Mouse (Mus musculus) spleen, postnatal 4 days (tissue): Measurements from ENCODE around the gene Pde4d.

Experiments used
- DNase-seq, 2 experiments: peaks; one replicate each; pipeline ENCODE4 v3.0.0; 2022; ENCODE audit warnings: low spot score in 2 of 2

Gene Pde4d

DNA sequence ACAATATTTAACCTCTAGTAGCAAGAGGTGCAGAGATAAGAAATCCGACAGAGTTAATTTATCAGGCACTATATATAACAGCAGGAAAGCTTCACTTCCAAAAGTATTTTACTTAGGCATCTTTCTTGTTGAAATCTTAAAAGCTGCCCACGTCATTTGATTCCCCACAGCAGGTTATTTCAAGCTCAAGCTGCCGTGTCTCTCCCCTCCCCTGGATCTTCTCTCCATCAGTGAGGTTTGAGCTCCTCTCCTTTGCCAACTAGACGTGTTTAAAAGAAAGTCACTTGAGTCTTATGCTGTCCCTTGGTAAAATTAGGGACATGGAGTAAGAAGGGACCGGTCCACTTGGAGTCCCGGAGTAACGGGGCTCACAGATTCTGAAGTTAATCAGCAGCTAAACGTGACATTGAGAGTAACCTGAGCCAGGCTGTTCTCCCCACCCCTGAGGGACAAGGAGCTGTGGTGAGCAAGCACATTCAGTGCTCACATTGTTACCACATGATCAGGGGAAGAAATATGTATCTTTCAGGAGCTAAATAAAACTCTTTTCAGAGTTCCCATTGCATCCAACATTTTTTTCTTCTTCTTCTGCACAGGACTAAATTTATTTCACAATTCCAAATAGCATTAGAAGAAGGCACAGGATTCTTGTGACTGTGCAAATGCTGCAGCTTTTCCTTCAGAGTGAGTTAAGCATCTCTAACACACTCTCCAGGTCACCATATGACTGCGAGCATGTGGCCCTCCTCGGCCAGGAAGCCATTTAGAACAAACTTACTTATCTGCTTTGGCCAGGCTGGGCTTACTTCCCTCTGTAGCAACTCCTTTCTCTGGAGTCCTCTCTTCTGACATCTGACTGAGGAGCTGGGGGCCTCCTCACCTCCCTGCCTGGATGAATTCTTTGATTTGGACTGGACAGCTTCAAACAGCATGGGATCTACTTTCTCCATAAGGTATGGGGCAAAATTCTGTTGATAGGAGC lies at the start of gene Pde4d:
Gene Pde4d (plus strand): TSS at position 833 of the 982 bp plus-strand sequence.
- no peak for DNase-seq

DNA sequence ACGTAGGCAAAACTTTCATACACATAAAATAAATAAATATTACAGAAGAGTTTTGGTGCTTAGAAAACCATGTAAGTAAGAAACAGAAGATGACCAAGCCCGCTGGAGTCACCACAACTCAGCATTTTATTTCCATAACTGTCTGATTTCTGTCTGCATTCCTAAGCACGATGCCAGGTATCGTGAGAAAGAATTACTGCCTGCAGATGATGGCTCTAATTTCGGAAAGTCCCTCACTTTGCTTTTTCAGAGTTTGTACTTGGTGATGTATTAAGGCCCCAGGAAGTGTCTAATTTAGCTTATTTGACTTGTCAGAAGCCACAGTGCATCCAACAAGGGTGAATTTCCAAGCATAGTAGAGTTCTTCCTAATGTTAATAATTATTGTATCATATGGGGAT lies 46.6 kb upstream of the Pde4d start:
- DNase-seq, result no peak

DNA sequence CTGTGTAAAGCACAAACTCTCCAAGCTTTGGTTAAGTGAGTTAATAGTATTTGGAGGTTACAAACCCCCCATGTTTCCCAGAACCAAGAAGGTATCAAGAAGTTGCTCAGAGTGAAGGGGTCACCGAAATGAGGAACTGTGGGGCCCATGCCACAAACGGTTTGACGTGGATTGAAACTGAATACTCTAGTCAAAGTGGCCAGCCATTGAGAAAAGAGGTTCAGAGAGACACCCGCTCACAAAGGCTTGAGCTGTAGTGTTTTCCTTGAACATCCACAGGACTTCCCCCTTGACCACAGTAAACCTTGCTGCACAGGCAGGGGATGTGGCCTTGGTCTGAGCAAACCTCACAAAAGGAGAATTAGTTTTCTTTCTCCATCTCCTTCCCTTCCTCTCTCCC lies 45.4 kb upstream of the Pde4d start:
- DNase-seq, result peak in 1 of 2 experiments; percentile 24

DNA sequence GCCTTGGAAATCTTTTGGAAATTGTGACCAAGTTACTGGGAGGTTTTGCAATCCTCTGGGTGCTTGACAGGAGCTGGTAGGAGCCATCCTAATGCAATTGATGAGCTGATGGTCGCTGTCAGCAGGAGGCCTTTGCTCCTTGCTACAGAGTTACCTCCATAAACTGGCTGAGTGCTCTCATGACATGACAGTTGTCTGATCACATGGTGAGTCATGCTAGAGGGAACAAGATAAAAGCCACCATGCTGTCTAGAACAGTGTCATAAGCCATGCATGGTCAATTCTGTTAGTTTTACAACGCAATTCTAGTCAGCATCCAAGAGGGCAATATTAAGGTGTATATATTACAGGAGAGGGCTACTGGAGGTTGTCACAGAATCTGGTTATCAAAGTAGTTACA lies 34.3 kb upstream of the Pde4d start:
- no peak for DNase-seq

GRCm38 (mm10) chr13:108418741-108419507 lies 30.8 kb upstream of the Pde4d start:
- DNase-seq, result no peak

GRCm38 (mm10) chr13:108426322-108426721 lies 23.4 kb upstream of the Pde4d start:
- DNase-seq, result no peak

DNA sequence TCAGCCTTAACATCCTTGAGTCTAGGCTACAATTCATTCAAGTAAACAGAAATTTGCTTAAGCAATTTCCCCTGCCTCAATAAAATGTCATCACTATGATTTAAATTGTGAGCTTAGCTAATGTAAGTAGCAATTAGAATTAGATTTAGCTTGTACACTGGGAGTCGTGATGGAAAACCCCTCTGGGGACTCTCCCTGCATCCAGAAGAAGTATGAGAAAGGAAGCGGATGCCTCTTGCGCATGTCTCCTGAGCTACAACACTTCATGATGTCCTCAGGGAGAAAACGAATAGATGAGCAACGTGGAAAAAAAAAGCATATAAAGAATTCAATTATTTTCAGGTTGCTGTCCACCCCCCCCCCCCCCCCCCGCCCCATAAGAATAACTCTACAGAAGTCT lies 20.9 kb upstream of the Pde4d start:
- no peak for DNase-seq

DNA sequence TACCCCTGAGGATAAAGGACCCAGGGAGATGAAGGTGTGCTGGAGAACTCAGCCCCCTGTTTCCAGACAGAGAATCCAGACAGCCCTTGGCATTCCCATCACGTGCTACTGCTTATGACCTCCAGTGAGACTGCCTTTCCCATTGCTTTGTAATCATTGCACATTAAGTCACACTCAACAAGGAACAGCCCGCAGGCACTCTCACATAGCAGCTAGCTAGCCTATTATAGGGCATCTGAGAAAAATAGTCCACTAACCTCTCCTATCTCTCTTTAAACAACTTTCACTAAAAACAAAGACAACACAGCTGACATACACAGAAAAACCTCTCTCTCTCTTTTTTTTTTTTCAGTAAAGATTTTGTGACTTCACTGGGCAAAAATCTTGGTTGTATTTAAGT lies 20.1 kb upstream of the Pde4d start:
- DNase-seq, result no peak

DNA sequence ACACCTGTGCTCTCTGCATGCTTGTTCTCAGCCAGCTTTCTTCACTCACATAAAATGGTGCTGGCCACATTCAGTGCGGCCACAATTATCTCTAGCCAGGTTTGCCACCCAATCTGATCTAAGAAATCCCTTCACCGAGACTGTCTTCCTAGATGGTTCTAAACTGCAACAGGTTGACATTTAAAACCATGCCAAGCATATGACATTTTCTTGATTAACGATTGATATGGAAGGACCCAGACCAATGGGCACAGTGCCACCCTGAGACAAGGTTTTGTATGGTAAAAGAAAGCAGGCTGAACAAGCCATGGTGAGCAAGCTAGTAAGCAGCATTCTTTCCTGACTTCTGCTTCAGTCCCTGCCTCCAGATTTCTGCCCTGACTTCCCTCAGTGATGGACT lies 18.0 kb upstream of the Pde4d start:
- no peak for DNase-seq

DNA sequence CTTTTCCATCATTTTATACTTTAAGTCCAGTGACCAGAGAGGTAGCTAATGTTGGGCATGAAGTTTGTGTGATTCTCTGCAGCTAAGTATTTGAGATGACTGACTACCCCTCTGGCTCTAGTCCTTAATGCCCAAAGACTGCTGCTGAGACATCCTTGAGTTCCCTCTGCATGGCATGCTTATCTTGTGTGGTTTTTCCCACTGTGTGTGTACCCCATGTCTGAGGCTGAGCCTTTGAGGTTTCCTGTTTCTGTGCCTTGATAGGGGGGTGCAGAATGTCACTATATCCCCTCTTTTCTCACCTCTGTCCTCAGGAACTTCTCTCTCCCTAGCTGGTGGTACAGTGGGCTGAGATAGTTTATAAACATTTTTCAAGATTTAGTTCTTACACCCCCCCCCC lies 14.1 kb upstream of the Pde4d start:
- DNase-seq, result no peak

GRCm38 (mm10) chr13:108437424-108437823 lies 12.3 kb upstream of the Pde4d start:
- no peak for DNase-seq

GRCm38 (mm10) chr13:108439012-108439411 lies 10.7 kb upstream of the Pde4d start:
- no peak for DNase-seq

GRCm38 (mm10) chr13:108448348-108448931 lies 1.3 kb upstream of the Pde4d start:
- no peak for DNase-seq

DNA sequence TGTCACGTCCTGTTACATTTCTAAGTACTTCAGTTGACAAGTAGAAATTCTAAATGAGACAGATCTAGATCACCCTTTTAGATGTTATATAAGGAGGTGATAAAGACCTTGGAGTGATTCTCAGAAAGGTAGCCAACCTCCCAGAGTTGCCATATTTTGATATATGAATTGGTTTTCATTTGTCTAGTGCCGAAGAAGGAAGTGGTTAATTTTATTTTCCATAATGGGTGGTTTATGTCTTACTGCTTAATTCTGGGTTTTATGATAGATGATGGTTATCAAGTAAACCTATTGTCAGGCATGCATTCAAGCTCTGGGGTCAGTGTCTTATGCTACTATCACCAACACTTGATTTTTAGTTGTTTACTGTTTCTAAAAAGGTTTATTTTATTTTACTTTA lies 1.4 kb downstream of the Pde4d start:
- DNase-seq, result no peak

GRCm38 (mm10) chr13:108453064-108453919 lies 3.5 kb downstream of the Pde4d start:
- DNase-seq, result no peak

DNA sequence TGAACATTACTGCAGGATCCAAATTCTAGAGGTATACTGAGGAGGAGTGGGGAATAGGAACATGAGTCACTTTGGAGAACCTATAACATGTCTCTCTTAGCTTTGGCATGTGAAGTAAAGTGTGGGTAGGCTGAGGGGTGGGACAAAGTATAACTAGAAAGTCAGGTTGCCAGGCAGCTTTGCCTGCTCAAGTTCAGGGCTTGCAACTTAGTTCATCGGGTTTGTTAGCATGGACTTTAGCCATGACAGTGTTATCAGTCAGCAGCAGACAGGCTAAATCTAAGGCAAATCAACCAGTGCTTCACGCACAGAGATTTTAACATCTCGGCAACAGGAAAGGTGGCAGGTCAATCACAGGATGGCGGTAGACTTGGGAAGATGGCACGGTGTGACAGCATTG lies 12.8 kb downstream of the Pde4d start:
- DNase-seq, result no peak

GRCm38 (mm10) chr13:108465755-108466154 lies 16.0 kb downstream of the Pde4d start:
- no peak for DNase-seq

DNA sequence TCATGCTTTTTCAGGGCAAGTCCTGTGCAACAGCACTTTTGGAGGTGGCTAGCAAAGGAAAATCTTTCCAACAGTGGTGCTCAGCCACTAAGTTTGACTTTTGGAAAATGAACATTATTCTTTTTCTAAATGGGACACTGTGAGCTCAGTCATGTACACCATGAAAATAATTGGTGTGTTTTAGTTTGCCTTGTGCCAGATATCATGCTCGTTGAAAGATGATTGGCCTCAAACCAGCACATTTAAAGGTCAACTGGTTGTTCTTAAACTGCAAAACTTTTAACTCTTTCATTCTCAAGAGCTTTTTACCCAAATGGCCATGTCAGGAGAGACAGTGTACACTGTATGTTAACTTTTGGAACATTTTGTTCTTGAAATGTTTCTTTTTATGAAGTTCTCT lies 17.3 kb downstream of the Pde4d start:
- DNase-seq, result no peak

- DNase-seq, result no peak
These were observed 30.7 kb downstream of the Pde4d start for GRCm38 (mm10) chr13:108480451-108480850.

DNA sequence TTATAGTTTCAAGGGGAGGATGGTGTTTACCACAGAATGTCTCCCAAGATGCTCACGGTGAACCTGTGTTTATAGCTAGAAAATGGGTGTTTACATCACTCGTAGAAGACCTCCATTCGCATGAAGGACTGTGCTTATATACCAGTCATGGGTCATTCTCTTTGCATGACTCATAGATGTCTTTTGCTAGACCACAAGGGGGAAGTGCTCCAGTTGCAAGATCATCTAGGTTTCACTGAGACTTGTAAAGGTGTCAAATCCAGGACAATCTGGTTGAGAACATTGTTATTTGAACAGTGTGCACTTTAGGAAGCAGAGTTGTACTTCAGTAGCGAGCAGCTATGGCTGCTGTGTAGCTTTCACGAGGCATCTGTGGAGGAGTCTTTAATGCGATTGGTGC lies 35.3 kb downstream of the Pde4d start:
- no peak for DNase-seq

GRCm38 (mm10) chr13:108487066-108487465 lies 37.3 kb downstream of the Pde4d start:
- DNase-seq, result no peak
